Mouse (Mus musculus) c-Kit-negative CD71-positive TER-119-positive erythroid progenitor cells, embryonic 14.5 days (primary cell): ENCODE results near the gene Ap4m1.

Source experiments
- DNase-seq: peaks from one replicate; pipeline ENCODE4 v3.0.0-alpha.2; 2013; ENCODE audit warnings: low read depth, low spot score

Gene Ap4m1

GRCm38 (mm10) chr5:138171695-138172491, at the start of gene Ap4m1, which contains the start of gene Mcm7:
Gene Ap4m1, plus strand, starts transcription at chr5:138172002.
Gene Mcm7, minus strand, starts transcription at chr5:138172422.
- DNase-seq, result peak; percentile 92

- no peak for DNase-seq
These were observed 39.3 kb upstream of the Ap4m1 start for GRCm38 (mm10) chr5:138132425-138133064.

- DNase-seq, result no peak
These were observed 34.5 kb upstream of the Ap4m1 start for GRCm38 (mm10) chr5:138137257-138137656.

- DNase-seq, result no peak
These were observed 33.8 kb upstream of the Ap4m1 start for GRCm38 (mm10) chr5:138137935-138138549.

- DNase-seq, result no peak
These were observed 33.2 kb upstream of the Ap4m1 start for GRCm38 (mm10) chr5:138138585-138138984.

- DNase-seq, result no peak
These were observed 17.4 kb upstream of the Ap4m1 start for GRCm38 (mm10) chr5:138154390-138154789.

- DNase-seq, result peak; percentile 82
These were observed 16.3 kb upstream of the Ap4m1 start, which contains the start of gene Zfp113 for GRCm38 (mm10) chr5:138155443-138155976. Gene Zfp113, minus strand, starts transcription at chr5:138155744.

GRCm38 (mm10) chr5:138160224-138160762, 11.5 kb upstream of the Ap4m1 start:
- DNase-seq, result no peak

- peak; percentile 84 for DNase-seq
These were observed 10.7 kb upstream of the Ap4m1 start, which contains the start of gene Cops6 for GRCm38 (mm10) chr5:138160842-138161665. Gene Cops6, plus strand, starts transcription at chr5:138161071.

GRCm38 (mm10) chr5:138163046-138163445, 8.8 kb upstream of the Ap4m1 start:
- no peak for DNase-seq

GRCm38 (mm10) chr5:138163610-138164009, 8.2 kb upstream of the Ap4m1 start:
- no peak for DNase-seq

- no peak for DNase-seq
These were observed 6.2 kb upstream of the Ap4m1 start for GRCm38 (mm10) chr5:138165594-138165993.

- peak; percentile 89 for DNase-seq
These were observed 753 bp upstream of the Ap4m1 start for GRCm38 (mm10) chr5:138170936-138171561.

GRCm38 (mm10) chr5:138173217-138173616, 1.4 kb downstream of the Ap4m1 start:
- DNase-seq, result no peak

- peak; percentile 88 for DNase-seq
These were observed 15.3 kb downstream of the Ap4m1 start, which contains the start of the genes Taf6 and Cnpy4 for GRCm38 (mm10) chr5:138186950-138187638. Gene Taf6, minus strand, starts transcription at chr5:138187451. Gene Cnpy4, plus strand, starts transcription at chr5:138187485.

- peak; percentile 77 for DNase-seq
These were observed 16.0 kb downstream of the Ap4m1 start for GRCm38 (mm10) chr5:138187661-138188306.

GRCm38 (mm10) chr5:138193771-138194727, 22.2 kb downstream of the Ap4m1 start, which contains the start of gene Mblac1:
Gene Mblac1, plus strand, starts transcription at chr5:138194314.
- peak; percentile 88 for DNase-seq
